Mouse (Mus musculus) heart, embryonic 14.5 days (tissue): Measurements from ENCODE around the gene Ank3. TPM values are rescaled to one million over a fixed set of nuclear protein-coding genes. Genes with fewer than 3 reads are reported as not detected.

Source experiments
- ATAC-seq: fragments of 200-750 bp; cut with Nextera tagmentation; 2 replicates; pipeline ENCODE4 v1.8.0; 2017; ENCODE audit warnings: low read depth, moderate TSS enrichment; ENCODE audit not compliant: insufficient number of reproducible peaks, insufficient read depth, low FRiP score
- H3K27ac ChIP-seq, 2 experiments: fragments of 200-500 bp in 1 of 2; fragments of 300-500 bp in 1 of 2; sonication (generic) in 1 of 2; replicated peaks in 1 of 2; 2 replicates each; pipeline ENCODE4 v1.5.1; 2012 to 2014; ENCODE audit warnings: low read depth in 2 of 2, low read length in 2 of 2, control low read depth in 1 of 2, mild to moderate bottlenecking in 1 of 2, mixed read lengths in 1 of 2; ENCODE audit not compliant: control insufficient read depth in 1 of 2, insufficient read depth in 1 of 2
- H3K27me3 ChIP-seq: fragments of 300-500 bp; sonication (generic); 2 replicates; pipeline ENCODE4 v1.6.1; 2014; ENCODE audit warnings: mild to moderate bottlenecking, low read length, control low read depth; ENCODE audit not compliant: control insufficient read depth, insufficient read depth
- H3K36me3 ChIP-seq: fragments of 300-500 bp; sonication (generic); 2 replicates; pipeline ENCODE4 v1.6.1; 2014; ENCODE audit warnings: mild to moderate bottlenecking, control low read depth, low read length, mixed read lengths; ENCODE audit not compliant: control insufficient read depth, insufficient read depth
- H3K4me1 ChIP-seq, 2 experiments: fragments of 200-500 bp in 1 of 2; fragments of 300-500 bp in 1 of 2; sonication (generic) in 1 of 2; 2 replicates each; pipeline ENCODE4 v1.6.1; 2012 to 2014; ENCODE audit warnings: low read length in 2 of 2, control low read depth in 1 of 2, mixed read lengths in 1 of 2; ENCODE audit not compliant: control insufficient read depth in 2 of 2, insufficient read depth in 2 of 2
- H3K4me2 ChIP-seq: fragments of 300-500 bp; sonication (generic); 2 replicates; pipeline ENCODE4 v1.6.1; 2014; ENCODE audit warnings: mild to moderate bottlenecking, low read length
- H3K4me3 ChIP-seq, 2 experiments: fragments of 200-500 bp in 1 of 2; fragments of 300-500 bp in 1 of 2; sonication (generic) in 1 of 2; 2 replicates each; pipeline ENCODE4 v1.5.1; 2012 to 2014; ENCODE audit warnings: low read length in 2 of 2, mild to moderate bottlenecking in 2 of 2, control low read depth in 1 of 2, low read depth in 1 of 2, moderate library complexity in 1 of 2; ENCODE audit not compliant: control insufficient read depth in 1 of 2, insufficient read depth in 1 of 2
- H3K9ac ChIP-seq: fragments of 300-500 bp; sonication (generic); 2 replicates; pipeline ENCODE4 v1.6.1; 2014; ENCODE audit warnings: mild to moderate bottlenecking, low read length
- H3K9me3 ChIP-seq: fragments of 300-500 bp; sonication (generic); 2 replicates; pipeline ENCODE4 v1.6.1; 2016; ENCODE audit warnings: low read length, control low read depth; ENCODE audit not compliant: control insufficient read depth
- WGBS: fragments of 180-500 bp; shearing (Covaris S2); extraction: QIAGEN DNeasy Blood & Tissue Kit; methylation state at CpG from one replicate; pipeline ENCODE4 v1.1.7; 2014; 5-methylcytosine and 5-hydroxymethylcytosine counted together
- polyA plus RNA-seq: library from polyadenylated mRNA; unstranded; fragments of >200 nt; fragmentation: Nextera tagmentation; extraction: Ambion mirVana; gene quantifications from 2 replicates; pipeline ENCODE4 v1.2.1, GENCODE M21; 2014

Ank3 gene
- polyA plus RNA-seq, 1 experiment from 2014 or later = 43.2 TPM

DNA sequence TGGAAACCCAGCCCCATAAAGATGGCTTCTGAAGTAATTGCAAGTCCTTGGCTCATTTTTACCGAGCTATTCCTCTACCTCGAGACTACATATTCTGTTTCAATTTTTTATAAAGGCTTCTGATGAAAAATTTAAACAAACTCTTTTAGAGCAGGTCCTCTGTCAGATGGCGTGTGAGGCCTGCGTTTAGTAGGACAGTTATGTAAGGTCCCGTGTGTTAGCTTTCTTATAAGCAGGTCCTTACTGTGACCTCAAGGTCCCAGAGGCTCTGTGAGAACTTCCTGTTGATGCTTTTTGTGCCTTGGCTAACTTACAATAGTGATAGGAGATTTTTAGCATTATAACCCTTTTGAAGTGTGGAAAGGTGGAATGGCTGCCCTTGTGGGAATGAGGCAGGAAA lies 332.8 kb downstream of the Ank3 start:
- no peak for ATAC-seq
- H3K4me2 ChIP-seq = no peak overlapping the region
- 87% methylated on average over 5 of the region's 5 CpGs for WGBS
- H3K27me3 ChIP-seq = no peaks in the 10 kb centered on the region
- H3K4me1 ChIP-seq = peaks cover 2 to 17% of the 10 kb centered on the region in 2 experiments; a peak in 2 of 4 replicates
- no peaks in the 10 kb centered on the region for H3K9me3 ChIP-seq
- H3K27ac ChIP-seq = no peak overlapping the region
- no peaks in the 10 kb centered on the region for H3K36me3 ChIP-seq
- no peak overlapping the region for H3K4me3 ChIP-seq
- H3K9ac ChIP-seq = no peak overlapping the region

DNA sequence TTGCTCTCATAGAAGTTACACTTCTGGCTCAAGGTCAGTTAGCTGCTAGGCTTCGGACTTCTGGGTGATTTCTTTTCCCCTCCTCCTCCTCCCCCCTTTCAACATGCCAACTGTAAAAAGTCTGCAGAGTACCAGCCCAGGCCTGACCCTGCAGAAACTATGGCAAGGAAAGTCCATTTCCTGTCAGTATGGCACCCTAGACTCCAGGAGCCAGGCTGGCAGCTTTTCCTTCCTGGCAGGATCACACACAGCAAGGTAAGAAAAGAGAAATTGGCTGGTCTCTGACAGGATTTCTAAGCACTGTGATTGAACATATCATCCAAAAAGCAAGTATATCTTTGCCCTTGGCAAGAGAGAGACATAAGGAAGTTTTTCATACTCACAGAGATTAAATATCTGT lies 333.3 kb downstream of the Ank3 start:
- Histone ChIP-seq H3K9ac (no peak overlapping the region), H3K27me3 (no peaks in the 10 kb centered on the region), H3K36me3 (no peaks in the 10 kb centered on the region), H3K4me2 (no peak overlapping the region), H3K27ac (no peak overlapping the region), H3K9me3 (no peaks in the 10 kb centered on the region), H3K4me1 (peaks cover 2 to 17% of the 10 kb centered on the region in 2 experiments; a peak in 2 of 4 replicates), H3K4me3 (no peak overlapping the region)
- no peak for ATAC-seq
- WGBS = 35% methylated on average over 1 of the region's 1 CpGs

DNA sequence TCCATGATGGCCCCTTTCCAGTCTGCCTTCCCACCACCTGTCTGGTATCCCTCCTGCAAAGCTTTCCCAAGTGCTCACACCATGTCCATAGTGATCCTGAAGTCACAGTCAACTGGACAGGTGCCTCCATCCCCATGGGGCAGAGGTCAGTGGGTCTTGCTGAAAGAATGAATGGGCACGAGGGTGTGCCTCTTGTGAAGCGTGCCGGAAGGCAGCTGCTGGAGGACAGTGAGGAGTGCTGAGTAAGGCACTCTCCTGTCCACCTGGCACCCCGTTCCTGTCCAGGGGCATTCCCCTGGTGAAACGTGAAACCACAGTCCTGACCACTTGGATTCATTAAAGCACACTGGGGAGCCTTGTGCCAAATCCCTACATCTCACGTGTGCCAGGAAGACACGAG lies 337.7 kb downstream of the Ank3 start:
- WGBS = 75% methylated on average over 7 of the region's 7 CpGs
- ATAC-seq = no peak
- H3K4me1 ChIP-seq = peaks cover 2 to 7% of the 10 kb centered on the region in 2 experiments; a peak in 2 of 4 replicates
- no peaks in the 10 kb centered on the region for H3K36me3 ChIP-seq
- H3K27me3 ChIP-seq = no peaks in the 10 kb centered on the region
- no peak overlapping the region for H3K4me3 ChIP-seq
- no peak overlapping the region for H3K27ac ChIP-seq
- no peaks in the 10 kb centered on the region for H3K9me3 ChIP-seq
- no peak overlapping the region for H3K9ac ChIP-seq
- no peak overlapping the region for H3K4me2 ChIP-seq

DNA sequence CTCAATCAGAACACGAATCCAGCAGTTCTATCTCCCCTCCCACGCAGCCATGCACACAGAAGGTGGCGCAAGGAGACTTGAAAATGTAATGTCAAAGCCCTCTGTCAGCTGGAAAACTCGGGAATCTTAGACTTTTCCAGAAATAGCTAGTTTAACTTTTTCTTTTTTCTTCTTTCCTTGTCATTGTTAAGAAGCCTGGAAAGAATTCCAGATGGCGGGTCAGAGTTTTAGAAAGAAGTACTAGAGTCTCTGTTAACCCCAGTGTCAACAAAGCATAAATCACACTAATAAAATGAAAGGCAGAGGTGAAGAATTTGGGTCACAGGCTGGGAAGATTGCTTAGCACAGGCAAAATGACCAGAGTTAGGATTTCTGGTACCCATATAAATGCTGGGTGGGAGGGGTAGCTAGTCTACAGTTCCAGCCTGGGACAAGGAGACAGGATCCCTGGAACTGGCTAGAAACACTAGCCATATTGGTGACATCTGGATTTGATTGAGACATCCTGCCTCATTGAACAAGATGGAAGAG lies 340.2 kb downstream of the Ank3 start:
- H3K27ac ChIP-seq = no peak overlapping the region
- WGBS = 65% methylated on average over 5 of the region's 5 CpGs
- H3K36me3 ChIP-seq = no peaks in the 10 kb centered on the region
- H3K27me3 ChIP-seq = no peaks in the 10 kb centered on the region
- no peak for ATAC-seq
- H3K4me1 ChIP-seq = no peaks in the 10 kb centered on the region; a peak in 1 of 4 replicates
- no peak overlapping the region for H3K9ac ChIP-seq
- H3K9me3 ChIP-seq = no peaks in the 10 kb centered on the region
- no peak overlapping the region for H3K4me2 ChIP-seq
- no peak overlapping the region for H3K4me3 ChIP-seq

DNA sequence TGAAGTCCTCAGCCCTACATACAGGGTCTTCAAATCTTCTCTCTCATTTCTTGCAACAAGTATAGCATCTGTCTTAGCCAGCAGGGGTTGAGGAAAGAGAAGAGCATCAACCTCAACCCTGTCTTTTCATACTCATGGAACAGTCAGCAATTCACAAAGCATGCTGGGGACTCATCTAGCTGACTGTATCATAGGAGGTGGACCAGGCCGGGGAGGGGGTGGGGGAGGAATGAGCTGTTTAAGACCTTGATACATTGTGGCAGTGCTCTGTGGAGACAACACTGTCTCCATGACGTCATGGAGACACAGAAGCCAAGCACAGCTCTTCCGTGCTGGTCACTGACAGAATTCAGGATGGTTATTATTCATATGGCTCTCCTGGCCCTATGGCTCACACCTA lies 344.0 kb downstream of the Ank3 start:
- no peak overlapping the region for H3K4me3 ChIP-seq
- H3K36me3 ChIP-seq = no peaks in the 10 kb centered on the region
- H3K27ac ChIP-seq = no peak overlapping the region
- H3K4me1 ChIP-seq = peaks cover 0 to 15% of the 10 kb centered on the region in 2 experiments; a peak in 3 of 4 replicates
- H3K9ac ChIP-seq = no peak overlapping the region
- no peaks in the 10 kb centered on the region for H3K9me3 ChIP-seq
- WGBS = 67% methylated on average over 3 of the region's 3 CpGs
- no peak for ATAC-seq
- no peak overlapping the region for H3K4me2 ChIP-seq
- no peaks in the 10 kb centered on the region for H3K27me3 ChIP-seq

DNA sequence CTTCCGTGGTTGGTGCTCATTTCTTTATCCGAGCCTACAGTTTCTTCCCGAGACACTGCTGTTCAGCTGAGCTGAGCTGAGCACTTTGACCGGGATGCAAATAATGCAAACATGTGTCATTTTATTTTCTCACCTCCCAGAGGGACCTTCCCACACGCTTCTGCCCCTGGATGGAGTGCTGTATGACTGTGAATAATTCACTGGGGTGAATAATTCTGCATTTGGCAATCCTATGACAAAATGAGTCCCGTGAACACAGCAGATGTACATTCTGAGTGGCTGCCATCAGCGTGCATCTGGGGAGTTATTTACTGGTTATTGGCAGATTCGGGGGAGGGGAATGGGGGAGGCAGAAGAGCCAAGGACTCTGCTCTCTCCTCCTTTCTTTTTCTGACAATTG lies 345.6 kb downstream of the Ank3 start:
- no peaks in the 10 kb centered on the region for H3K27me3 ChIP-seq
- H3K4me1 ChIP-seq = peaks cover 0 to 15% of the 10 kb centered on the region in 2 experiments; a peak in 3 of 4 replicates
- no peak overlapping the region for H3K4me3 ChIP-seq
- H3K9me3 ChIP-seq = no peaks in the 10 kb centered on the region
- H3K36me3 ChIP-seq = no peaks in the 10 kb centered on the region
- 69% methylated on average over 8 of the region's 8 CpGs for WGBS
- H3K9ac ChIP-seq = no peak overlapping the region
- H3K27ac ChIP-seq = no peak overlapping the region
- no peak overlapping the region for H3K4me2 ChIP-seq
- ATAC-seq = no peak

DNA sequence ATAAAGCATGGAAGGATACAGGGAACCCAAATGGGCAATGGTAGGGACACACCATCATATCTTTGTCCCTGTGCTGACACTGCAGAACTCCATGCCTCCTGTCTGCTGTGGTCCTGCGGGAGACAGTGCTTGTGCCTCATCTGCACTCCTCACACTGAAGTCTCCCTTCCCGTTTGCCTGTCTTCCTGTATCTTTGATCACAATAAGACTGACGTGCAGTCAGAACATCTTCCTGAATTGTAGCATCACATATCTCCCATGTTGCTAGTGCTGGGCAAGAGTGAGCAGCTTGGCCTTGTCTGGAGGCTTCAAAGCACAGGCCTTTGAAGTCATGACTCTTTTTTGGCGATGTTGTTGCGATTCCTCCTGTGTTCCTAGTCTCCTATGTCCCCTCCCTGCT lies 346.3 kb downstream of the Ank3 start:
- H3K4me1 ChIP-seq = peaks cover 0 to 15% of the 10 kb centered on the region in 2 experiments; a peak in 3 of 4 replicates
- 74% methylated on average over 5 of the region's 5 CpGs for WGBS
- H3K4me2 ChIP-seq = no peak overlapping the region

GRCm38 (mm10) chr10:69746322-69746721 lies 347.7 kb downstream of the Ank3 start:
- Histone ChIP-seq H3K27me3 (no peaks in the 10 kb centered on the region), H3K36me3 (no peaks in the 10 kb centered on the region), H3K9me3 (no peaks in the 10 kb centered on the region), H3K9ac (no peak overlapping the region), H3K27ac (no peak overlapping the region), H3K4me1 (peaks cover under 1 to 15% of the 10 kb centered on the region in 2 experiments; a peak in 3 of 4 replicates), H3K4me3 (no peak overlapping the region), H3K4me2 (no peak overlapping the region)
- 64% methylated on average over 8 of the region's 8 CpGs for WGBS
- no peak for ATAC-seq

More for the DNA sequence above, 346.3 kb downstream of the Ank3 start:
- no peak for ATAC-seq
- H3K9me3 ChIP-seq = no peaks in the 10 kb centered on the region
- H3K27me3 ChIP-seq = no peaks in the 10 kb centered on the region
- H3K9ac ChIP-seq = no peak overlapping the region
- no peak overlapping the region for H3K27ac ChIP-seq
- no peaks in the 10 kb centered on the region for H3K36me3 ChIP-seq
- H3K4me3 ChIP-seq = no peak overlapping the region
